Mouse (Mus musculus): Measurements from ENCODE around the gene Tpi1. TPM values are rescaled to one million over a fixed set of nuclear protein-coding genes. Genes with fewer than 3 reads are reported as not detected.
"Not testable (repeated sequence)": the region's sequence is repeated elsewhere in the genome, so short reads cannot be mapped to it uniquely, and the experiment has no call there.

Tpi1 gene
- polyA plus RNA-seq, 1 experiment: 839 TPM

DNA sequence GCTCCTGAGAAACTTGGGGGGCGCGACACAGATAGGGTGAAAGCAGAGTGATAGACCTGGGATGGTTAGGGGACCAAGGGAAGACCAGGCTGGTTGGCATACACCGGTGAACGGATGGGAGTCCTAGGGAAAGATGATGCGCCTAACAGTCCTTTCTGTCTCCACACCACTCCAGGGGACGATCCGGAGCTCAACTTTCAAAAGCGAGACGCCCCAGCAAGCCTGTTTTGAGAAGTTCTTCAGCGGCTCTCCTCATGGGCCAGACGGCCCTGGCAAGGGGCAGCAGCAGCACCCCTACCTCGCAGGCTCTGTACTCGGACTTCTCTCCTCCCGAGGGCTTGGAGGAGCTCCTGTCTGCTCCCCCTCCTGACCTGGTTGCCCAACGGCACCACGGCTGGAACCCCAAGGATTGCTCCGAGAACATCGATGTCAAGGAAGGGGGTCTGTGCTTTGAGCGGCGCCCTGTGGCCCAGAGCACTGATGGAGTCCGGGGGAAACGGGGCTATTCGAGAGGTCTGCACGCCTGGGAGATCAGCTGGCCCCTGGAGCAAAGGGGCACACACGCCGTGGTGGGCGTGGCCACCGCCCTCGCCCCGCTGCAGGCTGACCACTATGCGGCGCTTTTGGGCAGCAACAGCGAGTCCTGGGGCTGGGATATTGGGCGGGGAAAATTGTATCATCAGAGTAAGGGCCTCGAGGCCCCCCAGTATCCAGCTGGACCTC, 4.9 kb downstream of the Tpi1 start:
- no peak for DNase-seq (ENCODE audit: low read depth)

DNA sequence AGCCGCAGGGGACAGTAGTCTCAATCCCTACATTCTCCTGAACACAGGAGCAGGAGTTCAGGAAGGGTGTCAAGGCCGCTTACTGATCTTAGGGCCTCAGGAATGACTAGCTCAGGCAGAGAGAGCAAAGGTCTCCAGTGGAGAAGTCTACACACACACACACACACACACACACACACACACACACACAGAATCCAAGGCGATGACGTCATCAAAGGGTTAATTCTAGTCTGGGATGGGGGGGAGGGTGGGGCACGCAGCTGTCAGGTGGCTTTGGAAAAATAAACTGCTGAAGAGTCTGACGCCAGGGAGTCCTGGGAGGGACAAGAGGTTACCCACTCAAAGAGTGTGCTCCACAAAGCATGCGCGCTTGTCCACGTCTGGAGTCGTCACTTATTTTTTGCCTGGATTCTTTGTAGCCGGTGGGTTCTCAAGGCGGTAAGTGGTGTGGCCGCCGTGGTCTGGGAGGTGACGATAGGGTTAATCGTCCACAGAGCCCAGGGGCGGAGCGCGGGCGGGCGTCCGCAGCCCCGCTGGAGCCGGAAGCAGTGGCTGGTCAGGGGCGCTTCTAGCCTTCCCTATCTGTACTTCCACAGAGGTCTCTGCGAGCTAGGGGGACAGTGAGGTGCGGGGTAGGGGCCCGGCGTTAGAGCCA, 5.6 kb downstream of the Tpi1 start, which contains the start of gene Spsb2:
TSS of gene Spsb2 (plus strand) at position 304 of the 655 bp plus-strand sequence.
- DNase-seq (ENCODE audit: low read depth): no peak

DNA sequence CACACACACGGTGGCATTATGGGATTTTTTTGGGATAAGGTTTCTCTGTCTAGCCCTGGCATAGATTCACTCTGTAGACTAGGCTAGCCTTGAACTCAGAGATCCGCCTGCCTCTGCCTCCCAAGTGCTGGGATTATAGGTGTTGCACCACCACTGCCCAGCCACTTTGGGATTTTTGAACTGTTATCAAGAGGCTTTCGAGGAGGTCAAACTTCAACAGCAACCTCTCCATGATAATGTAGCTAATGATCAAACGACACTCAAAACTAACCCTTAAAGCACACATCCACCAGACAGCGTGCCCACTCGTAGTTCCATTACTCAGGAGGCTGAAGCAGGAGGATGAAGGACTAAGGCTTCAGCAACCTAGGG, 6.1 kb downstream of the Tpi1 start:
- DNase-seq (ENCODE audit: low read depth): no peak

DNA sequence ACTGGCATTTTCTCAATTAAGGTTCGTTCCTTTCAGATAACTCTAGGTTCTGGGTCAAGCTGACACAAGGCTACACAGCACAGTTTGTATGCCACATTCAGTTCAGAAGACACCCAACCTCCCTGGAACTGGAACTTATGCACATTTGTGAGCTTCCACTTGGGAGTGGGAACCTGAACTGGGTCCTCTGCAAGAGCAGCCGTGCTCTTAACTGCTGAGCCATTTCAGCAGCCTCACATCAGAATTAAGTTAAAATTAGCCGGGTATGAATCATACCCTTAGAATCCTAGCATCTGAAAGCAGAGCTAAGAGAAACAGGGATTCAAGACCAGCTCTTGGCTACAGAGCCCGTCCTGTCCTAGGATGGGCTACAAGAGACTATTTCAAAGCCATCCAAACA, 6.7 kb downstream of the Tpi1 start:
- no peak for DNase-seq (ENCODE audit: low read depth)

DNA sequence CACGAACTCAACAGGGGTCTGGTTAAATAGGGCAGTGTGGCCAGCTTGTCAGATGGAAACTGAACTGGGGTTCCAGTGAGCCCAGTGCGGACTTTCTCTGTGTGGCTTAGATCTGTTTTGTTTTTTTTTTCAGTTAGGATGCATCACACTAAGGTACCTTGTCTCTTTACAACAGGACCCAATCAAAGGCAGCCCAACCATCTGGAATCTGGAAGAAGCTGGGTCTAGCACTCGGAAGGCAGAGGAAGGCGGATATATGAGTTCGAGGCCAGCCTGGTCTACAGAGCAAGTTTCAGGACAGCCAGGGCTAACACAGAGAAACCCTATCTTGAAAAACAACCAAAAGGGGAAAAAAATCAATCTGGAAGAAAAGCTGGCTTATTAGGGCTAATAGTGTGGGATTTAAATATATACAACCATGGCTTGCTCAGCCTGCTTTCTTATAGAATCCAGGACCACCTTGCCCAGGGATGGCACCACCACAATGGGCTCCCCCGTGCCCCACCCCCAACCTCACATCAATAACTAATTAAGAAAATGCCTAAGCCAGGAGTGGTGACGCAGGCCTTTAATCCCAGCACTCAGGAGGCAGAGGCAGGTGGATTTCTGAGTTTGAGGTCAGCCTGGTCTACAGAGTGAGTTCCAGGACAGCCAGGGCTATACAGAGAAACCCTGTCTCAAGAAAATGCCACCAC, 7.5 kb downstream of the Tpi1 start:
- no peak for DNase-seq (ENCODE audit: low read depth)

DNA sequence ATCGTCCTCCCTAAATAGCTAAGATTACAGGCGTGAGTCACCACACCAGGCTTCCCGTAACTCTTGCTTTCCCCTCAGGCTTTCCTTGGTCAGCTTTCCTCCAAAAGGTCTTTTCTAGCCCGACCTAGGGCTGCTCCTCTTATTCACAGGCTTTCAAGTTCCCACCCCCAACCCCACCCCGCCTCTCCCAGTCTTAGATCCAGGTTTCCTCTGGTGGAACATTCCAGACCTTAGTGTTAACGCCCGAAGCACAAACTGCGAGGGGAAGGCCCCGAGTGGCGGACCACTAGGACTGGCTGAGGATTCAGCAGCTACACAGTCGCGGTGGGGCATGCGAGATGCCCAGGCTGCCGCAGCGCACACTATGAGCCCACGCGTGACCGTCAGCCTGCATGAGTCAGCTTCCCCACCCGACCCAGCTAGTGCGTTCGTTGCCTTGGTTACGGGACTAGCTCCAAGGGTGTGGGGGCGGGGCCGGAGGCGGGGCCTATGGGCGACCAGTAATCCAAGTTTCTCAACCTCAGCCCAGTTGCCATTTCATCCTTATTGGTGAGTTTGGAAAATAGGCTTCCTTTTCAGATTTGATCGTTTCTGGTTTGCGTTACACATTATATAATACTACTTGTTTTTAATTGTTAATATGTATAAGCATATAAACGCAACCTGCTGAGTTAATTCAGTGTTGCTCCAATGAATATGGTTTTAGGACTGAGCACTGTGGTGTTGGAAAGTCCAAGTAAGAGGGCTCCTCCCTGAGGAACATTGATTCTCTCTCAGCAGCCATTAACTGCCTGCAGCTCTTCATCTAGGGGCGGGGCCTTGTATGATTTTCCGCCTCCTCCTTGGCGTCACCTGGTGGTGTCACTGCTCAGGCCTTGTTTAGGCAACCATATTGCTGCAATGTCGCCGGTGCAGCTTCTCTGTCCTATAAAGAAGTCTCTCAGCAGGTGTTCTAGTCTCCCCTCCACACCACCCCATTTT, 8.5 kb downstream of the Tpi1 start:
- no peak for DNase-seq (ENCODE audit: low read depth)

DNA sequence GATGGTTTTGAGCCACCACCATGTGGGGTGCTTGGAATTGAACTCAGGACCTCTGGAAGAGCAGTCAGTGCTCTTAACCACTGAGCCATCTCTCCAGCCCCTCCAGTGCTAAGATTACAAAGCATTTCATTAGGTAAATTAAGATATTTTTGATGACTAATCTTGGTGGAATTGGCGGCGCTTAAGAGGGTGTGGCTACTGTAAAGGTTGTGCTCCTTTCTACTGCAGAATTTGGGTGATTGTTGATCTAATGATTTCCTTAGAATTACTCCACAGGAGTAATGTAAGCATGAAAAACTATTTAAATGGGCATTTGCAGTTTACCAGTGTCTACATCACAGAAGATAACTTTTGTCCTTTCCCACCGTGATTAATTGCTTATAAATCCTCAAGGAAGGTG, 9.8 kb downstream of the Tpi1 start:
- no peak for DNase-seq (ENCODE audit: low read depth)

DNA sequence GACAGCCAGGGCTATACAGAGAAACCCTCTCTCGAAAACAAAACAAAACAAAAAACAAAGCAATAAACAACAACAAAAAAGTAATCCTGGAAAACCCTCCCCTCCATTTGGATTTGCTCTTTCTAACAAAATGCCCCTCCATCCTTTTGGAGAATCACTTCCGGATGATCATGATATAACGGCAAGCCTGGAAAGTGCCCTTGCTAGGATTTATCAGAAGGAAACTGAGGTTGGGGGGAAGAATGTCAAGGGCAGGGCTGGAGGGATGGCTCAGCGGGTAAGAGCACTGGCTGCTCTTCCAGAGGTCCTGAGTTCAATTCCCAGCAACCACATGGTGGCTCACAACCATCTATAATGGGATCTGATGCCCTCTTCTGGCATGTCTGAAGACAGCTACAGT, 10.4 kb downstream of the Tpi1 start:
- DNase-seq (ENCODE audit: low read depth): not testable (repeated sequence)

DNA sequence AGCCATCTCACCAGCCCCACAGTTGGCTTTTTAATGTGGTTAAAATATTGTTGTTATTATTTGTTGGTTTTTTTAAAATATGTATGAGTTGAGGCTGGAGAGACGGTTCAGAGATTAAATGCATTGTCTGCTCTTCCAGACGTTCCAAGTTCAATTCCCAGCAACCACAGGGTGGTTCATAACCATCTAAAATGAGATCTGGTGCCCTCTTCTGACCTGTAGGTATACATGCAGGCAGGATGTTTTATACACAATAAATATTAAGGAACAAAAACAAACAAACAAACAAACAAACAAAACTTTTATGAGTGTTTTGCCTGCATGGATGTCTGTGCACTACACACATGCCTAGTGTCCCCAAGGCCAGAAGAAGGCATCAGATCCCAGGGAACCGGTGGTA, 11.0 kb downstream of the Tpi1 start:
- DNase-seq (ENCODE audit: low read depth): no peak

DNA sequence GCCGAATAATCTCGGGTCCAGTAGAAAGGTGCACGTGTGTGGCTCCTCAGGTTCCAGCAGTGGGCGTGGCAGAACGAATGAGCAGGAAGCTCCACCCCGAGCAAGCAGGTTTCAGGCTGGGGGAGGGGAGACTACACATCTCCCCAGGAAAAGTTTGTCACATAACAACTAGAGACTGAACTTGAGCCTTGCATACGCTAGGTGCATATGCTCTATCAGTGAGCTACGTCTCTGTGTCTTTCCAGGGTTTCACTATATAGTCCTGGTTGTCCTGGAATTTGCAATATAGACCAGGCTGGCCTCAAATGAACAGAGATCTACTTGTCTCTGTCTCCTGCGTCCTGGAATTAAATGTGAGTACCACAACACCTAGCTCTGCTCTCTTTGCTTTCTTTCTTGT, 11.7 kb downstream of the Tpi1 start:
- DNase-seq (ENCODE audit: low read depth): not testable (repeated sequence)

DNA sequence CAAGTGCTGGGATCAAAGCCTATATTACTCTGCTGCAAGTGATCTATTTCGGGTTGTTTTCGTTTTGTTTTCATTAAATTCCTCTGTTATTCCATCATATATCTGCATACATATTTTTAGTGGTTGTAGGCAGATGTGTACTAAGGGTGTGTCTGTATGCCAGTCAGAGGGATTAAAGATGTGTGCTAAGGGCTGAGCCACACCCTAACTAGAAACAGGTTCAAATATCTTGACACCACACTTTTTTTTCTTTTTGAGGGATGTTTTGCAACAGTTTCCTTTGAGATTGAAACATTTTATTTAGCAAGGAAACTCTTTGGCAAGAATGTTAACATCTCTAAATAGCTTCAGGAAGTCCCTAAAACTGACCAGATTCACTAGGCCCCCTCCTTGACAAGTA, 17.9 kb downstream of the Tpi1 start:
- no peak for DNase-seq (ENCODE audit: low read depth)

DNA sequence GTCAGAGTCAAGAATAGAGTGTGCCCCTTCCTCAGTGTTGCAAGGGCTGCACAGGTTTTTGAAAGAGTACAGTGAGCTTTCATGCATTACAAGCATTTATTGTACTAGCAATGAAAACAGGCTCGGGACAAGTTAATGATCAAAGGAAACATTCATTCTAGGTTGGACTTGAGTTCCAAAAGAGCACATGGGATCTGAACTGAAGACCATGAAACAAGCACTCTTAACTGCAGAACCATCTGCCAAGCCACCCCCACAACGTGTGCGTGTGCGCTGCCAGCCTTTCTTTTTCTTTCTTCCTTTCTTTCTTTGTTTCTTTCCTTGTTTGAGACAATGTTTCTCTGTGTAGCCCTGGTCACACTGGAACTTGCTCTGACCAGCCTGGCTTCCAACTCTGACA, 18.3 kb downstream of the Tpi1 start:
- DNase-seq (ENCODE audit: low read depth): no peak

DNA sequence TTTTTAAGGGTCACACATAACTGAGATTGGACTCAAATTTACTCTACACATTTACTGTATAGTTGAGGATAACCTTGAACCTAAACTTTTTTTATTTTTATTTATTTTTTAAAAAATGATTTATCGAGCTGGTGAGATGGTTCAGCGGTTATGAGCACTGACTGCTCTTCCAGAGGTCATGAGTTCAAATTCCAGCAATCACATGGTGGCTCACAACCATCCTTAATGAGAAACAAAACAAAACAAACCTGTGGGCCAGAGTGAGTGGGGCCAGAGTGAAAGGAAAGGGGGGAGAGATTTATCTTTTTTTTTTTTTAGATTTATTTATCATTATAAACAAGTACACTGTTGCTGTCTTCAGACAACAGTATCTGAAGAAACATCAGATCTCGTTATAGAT, 22.2 kb downstream of the Tpi1 start:
- DNase-seq (ENCODE audit: low read depth): no peak

DNA sequence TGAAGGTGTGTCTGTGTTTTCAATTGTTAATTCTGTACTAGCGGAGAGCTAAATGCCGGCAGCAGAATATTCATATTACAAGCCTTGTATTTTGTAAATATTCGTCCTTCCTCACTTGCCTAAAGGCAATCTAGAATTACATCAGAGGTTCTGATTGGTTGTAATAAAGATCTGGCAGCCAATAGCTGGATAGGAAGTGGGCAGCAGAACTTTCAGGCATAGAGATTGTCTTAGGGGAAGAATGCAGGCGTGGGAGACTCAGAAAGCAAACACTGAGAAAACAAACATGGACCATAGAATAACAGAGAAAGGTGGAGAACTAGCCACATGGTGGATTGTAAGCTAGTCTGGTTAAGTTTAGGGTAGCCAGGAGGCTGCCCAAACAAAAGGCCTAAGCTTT, 24.0 kb downstream of the Tpi1 start:
- no peak for DNase-seq (ENCODE audit: low read depth)

DNA sequence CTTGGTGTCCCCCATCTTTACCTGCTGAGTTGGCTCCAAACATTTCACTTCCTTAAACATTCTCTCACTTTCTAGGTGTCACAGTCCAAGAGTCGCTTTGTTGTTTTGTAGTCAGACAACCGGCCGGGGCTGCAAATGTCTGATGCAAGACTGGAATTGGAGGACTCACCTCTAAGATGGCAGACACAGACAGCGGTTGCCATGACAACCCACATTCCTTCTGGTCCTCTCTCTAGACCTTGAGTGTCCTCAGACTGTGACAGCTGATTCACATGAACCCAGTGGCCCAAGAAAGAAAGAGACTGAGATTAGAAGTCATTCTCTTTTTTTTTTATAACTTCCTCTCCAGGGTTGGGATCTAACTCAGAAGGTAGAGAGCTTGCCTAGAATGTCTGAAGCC, 24.6 kb downstream of the Tpi1 start:
- DNase-seq (ENCODE audit: low read depth): no peak

DNA sequence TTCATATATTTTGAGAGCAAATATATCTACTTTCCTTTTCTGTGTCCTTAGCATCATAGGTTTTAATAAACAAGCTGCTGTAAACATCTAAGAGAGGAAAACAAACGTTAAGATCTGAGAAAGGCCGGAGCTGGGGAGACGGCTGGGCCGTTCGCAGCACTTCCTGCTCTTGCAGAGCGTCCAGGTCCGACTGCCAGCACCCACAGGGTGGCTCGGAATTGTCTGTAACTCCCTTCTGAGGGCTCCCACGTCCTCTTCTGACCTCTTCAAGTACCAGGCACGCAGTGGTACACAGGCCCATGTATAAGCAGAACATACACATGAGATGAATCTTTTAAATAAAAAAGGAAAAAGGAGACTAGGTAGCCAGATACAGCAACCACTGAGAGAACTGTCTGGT, 26.4 kb downstream of the Tpi1 start:
- no peak for DNase-seq (ENCODE audit: low read depth)

DNA sequence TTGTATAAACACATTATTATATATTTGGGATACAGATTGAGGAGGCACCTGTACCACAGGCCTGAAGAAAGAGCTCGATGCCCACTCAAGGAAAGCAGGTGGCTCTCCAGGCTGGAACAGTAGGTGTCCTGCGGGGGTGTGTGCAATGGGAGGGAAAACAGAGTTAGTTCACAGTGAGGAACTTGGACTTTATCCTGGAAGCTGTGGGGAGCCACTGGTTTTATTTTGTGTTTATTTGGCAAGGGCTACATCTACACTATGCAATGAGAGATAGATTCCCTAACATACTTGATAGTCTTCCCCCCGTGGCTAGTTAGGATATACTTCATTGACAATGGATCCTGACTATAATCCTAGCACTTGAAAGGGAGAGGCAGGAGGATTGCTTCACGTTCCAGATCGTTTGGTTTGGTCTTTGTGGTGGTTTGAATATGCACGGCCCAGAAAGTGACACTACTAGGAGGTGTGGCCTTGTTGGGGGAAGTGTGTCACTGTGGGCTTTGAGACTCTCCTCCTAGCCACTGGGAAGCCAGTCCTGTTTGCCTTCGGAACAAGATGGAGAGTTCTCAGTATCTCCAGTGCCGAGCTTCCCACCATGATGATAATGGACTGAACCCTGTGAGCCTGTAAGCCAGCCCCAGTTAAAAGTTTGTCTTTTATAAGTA, 27.2 kb downstream of the Tpi1 start:
- DNase-seq (ENCODE audit: low read depth): no peak

DNA sequence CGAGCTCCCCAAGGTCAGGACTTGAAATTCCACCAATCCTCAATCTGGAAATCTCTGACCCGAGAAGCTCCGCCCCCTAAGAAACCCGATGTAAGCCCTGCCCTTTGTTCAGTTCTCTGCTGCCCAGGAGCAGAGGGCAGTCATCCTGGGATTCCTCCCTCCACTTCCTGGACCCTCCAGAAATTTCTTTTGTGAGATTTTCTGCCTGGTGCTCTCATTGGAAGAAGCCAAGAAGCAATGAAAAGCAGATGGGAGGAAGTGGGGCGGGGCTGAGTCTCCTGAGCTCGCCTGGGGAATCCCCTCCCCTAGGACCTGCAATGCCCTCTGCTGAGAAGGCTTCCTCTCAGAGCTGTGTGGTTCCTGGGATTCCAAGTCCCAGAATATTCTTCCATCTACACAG, 31.7 kb downstream of the Tpi1 start:
- DNase-seq (ENCODE audit: low read depth): no peak

DNA sequence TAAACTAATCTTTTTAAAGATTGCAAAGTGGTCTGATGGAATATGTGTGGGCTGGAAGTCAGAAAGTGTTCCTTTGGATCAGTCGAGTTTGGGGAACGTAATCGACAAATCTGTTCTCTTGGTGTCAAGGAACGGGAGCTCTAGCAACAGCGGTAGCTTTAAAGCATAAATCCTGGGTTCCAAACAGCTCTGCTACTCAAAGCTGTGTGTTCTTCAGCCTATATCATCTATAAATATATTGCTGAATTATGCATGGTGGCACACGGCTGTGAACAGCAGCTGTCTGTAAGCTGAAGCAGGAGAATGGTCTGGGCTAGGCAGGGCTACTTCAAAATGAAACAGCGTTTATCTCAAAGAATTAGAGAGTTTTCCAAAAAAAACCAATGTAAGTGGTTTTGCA, 33.2 kb downstream of the Tpi1 start:
- no peak for DNase-seq (ENCODE audit: low read depth)

DNA sequence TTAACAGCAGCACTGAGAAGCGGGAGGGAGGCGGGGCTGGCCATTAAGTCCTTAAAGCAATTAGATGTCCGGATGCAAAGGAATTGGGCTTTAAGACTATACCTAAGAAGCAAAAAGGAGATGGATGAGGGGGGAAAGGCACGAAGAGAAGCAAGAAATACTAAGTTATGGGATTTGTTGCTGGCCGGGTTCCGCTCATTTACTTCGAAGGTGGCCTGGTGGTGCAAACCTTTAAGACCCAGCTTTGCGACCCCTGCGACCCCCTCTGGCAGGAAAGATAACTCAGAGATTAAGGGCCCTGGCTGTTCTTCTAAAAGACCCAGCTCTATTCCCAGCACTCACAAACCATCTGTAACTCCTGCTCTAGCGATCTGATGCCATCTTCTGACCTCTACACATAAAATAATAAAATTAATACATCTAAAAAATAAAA, 34.1 kb downstream of the Tpi1 start:
- no peak for DNase-seq (ENCODE audit: low read depth)

DNA sequence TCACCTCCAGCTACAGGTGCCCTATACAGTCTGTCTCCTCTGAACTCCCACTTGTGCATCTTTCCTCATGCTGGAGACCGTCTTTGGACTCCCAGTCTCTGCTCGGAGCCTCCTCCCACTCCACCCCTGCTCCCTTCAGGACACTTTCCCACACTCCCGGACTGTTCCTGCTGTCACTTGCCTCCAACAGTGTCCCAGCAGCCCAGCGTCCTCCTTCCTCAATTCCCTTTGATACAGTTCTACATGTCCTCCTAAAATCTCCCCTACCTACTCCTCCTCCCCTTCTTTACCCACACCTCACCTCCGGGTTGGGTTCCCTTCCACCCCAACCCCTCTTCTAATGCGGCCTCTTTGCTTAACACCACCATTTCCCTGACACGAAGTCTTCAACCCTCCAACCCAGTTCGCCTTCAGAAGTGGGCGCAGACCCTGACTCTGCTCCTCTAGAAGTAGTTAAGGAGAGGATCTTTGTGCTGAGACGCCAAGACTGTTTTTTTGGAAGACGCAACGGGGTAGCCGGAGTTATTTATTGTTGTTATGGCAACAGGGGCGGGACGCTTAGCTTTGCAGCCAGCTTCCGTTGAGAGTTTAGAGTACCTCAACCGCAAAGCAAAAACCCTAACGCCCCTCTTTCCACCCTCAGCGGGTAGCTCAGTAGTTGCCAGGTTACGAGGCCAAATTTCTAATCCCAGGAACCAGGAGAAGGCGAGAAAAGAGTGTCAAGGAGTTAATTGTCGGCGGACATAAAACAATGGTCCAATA, 34.7 kb downstream of the Tpi1 start, which contains the start of gene Lrrc23:
TSS of gene Lrrc23 (minus strand) at position 506 of the 762 bp plus-strand sequence.
- DNase-seq (ENCODE audit: low read depth): no peak

All from gonadal fat pad, adult 2 months (tissue).